Mouse (Mus musculus) heart, embryonic 11.5 days (tissue): ENCODE data around the gene Ppm1h. TPM values are rescaled to one million over a fixed set of nuclear protein-coding genes. Genes with fewer than 3 reads are reported as not detected.

Experiments used
- ATAC-seq: fragments of 200-750 bp; cut with Nextera tagmentation; replicated peaks from 2 replicates; pipeline ENCODE4 v1.8.0; 2017; ENCODE audit warnings: moderate library complexity; ENCODE audit not compliant: insufficient number of reproducible peaks, low FRiP score, low TSS enrichment
- H3K27ac ChIP-seq: fragments of 300-500 bp; sonication (generic); 2 replicates; pipeline ENCODE4 v1.5.1; 2014; ENCODE audit warnings: mild to moderate bottlenecking, low read depth, low read length
- H3K27me3 ChIP-seq: fragments of 300-500 bp; sonication (generic); 2 replicates; pipeline ENCODE4 v1.6.1; 2014; ENCODE audit warnings: mild to moderate bottlenecking, low read length, mixed read lengths; ENCODE audit not compliant: control insufficient read depth, insufficient read depth
- H3K36me3 ChIP-seq: fragments of 300-500 bp; sonication (generic); 2 replicates; pipeline ENCODE4 v1.6.1; 2014; ENCODE audit warnings: mild to moderate bottlenecking, low read length, moderate library complexity, mixed read lengths; ENCODE audit not compliant: control insufficient read depth, insufficient read depth
- H3K4me1 ChIP-seq: fragments of 300-500 bp; sonication (generic); 2 replicates; pipeline ENCODE4 v1.6.1; 2014; ENCODE audit warnings: low read length; ENCODE audit not compliant: control insufficient read depth, insufficient read depth
- H3K4me2 ChIP-seq: fragments of 300-500 bp; sonication (generic); 2 replicates; pipeline ENCODE4 v1.6.1; 2014; ENCODE audit warnings: mild to moderate bottlenecking, moderate library complexity
- H3K4me3 ChIP-seq: fragments of 300-500 bp; sonication (generic); 2 replicates; pipeline ENCODE4 v1.5.1; 2014; ENCODE audit warnings: low read depth, low read length
- H3K9ac ChIP-seq: fragments of 300-500 bp; sonication (generic); 2 replicates; pipeline ENCODE4 v1.6.1; 2014; ENCODE audit warnings: mild to moderate bottlenecking, low read depth, low read length, moderate library complexity
- H3K9me3 ChIP-seq: fragments of 300-500 bp; sonication (generic); replicated peaks from 2 replicates; pipeline ENCODE4 v1.6.1; 2016; ENCODE audit warnings: low read length; ENCODE audit not compliant: control insufficient read depth
- WGBS: fragments of 180-500 bp; shearing (Covaris S2); extraction: QIAGEN DNeasy Blood & Tissue Kit; methylation state at CpG from one replicate; pipeline ENCODE4 v1.1.7; 2014; ENCODE audit not compliant: insufficient replicate concordance; 5-methylcytosine and 5-hydroxymethylcytosine counted together
- polyA plus RNA-seq: library from polyadenylated mRNA; unstranded; fragments of >200 nt; fragmentation: Nextera tagmentation; extraction: Ambion mirVana; gene quantifications from 2 replicates; pipeline ENCODE4 v1.2.1, GENCODE M21; 2014

Gene Ppm1h
- polyA plus RNA-seq, 1 experiment from 2014 or later: 3.9 TPM

DNA sequence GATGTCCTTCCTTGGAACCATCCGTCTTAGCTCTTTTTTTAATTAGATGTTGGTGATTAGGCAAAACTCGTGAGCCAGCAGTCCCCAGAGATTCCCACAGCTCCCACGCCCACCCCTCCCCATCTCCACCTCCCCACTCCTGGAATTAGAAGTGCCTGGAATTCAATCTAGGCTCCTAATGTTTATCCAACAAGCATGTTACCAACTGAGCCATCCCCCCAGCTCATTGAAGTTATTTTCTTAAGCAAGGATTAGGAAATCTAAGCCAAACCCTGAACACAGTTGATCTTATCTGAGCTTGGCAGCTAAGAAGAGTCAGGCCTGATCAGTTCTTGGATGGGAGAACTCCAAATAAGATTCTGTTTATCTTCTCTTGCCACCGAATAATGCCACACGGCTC lies 92.4 kb downstream of the Ppm1h start:
- no peak overlapping the region for H3K9ac ChIP-seq
- WGBS: 45% methylated on average over 5 of the region's 5 CpGs
- H3K4me3 ChIP-seq: no peak overlapping the region
- H3K4me1 ChIP-seq: peaks cover 26% of the 10 kb centered on the region
- H3K27me3 ChIP-seq: no peaks in the 10 kb centered on the region; the same call in 1 of the 2 replicates
- H3K4me2 ChIP-seq: no peak overlapping the region
- ATAC-seq: no peak
- H3K27ac ChIP-seq: no peak overlapping the region
- H3K9me3 ChIP-seq: 0 out of 2 replicates have a peak, but pooled peaks cover 2% of the 10 kb centered on the region
- H3K36me3 ChIP-seq: no peaks in the 10 kb centered on the region

DNA sequence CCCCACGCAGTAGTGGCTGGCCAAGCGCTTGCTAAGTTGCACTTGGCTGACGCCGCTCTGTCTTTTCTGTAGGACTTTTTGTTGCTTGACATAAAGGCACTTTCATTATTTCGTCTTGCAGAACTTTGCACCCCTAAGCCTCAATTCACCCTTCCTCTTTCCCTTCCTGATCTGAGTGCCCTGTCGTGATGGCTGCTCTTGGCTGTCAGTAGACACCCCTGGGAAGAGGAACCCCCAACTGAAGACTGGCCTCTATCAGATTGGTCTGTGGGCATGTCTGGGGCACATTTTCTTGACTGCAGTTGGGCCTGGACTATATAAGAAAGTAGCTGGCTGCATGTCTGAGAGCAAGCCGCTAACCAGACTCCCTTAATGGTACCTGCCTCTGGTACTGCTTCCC lies 95.6 kb downstream of the Ppm1h start:
- H3K27me3 ChIP-seq: no peaks in the 10 kb centered on the region
- no peak overlapping the region for H3K9ac ChIP-seq
- no peak overlapping the region for H3K27ac ChIP-seq
- peaks cover 14% of the 10 kb centered on the region for H3K4me1 ChIP-seq
- no peak overlapping the region for H3K4me2 ChIP-seq
- H3K4me3 ChIP-seq: no peak overlapping the region
- ATAC-seq: no peak
- H3K36me3 ChIP-seq: no peaks in the 10 kb centered on the region
- WGBS: 85% methylated on average over 7 of the region's 7 CpGs
- 0 out of 2 replicates have a peak, but pooled peaks cover 2% of the 10 kb centered on the region for H3K9me3 ChIP-seq

DNA sequence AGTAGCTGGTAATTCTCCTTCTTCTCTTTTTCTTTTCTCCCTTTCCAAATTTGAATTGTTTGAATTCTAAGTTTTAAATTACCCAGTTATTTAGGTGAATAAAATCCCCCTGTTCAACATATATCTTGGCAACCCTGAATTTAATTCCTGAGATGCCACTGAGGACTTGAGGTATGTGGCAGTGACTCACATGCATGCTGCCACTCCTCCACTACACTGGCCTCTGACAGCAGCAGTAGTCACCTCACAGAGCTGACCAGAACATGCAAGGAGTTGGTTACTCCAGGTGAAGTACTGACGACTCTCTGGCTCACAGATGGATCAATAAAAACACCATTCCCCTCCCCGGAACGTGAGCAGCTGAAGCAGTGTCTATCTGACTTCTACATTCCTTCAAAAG lies 98.9 kb downstream of the Ppm1h start:
- Histone ChIP-seq H3K36me3 (no peaks in the 10 kb centered on the region), H3K9ac (no peak overlapping the region), H3K27me3 (no peaks in the 10 kb centered on the region), H3K4me2 (no peak overlapping the region), H3K4me3 (no peak overlapping the region), H3K4me1 (0 out of 2 replicates have a peak, but pooled peaks cover 3% of the 10 kb centered on the region), H3K27ac (no peak overlapping the region), H3K9me3 (0 out of 2 replicates have a peak, but pooled peaks cover 2% of the 10 kb centered on the region)
- no peak for ATAC-seq
- 61% methylated on average over 3 of the region's 3 CpGs for WGBS

DNA sequence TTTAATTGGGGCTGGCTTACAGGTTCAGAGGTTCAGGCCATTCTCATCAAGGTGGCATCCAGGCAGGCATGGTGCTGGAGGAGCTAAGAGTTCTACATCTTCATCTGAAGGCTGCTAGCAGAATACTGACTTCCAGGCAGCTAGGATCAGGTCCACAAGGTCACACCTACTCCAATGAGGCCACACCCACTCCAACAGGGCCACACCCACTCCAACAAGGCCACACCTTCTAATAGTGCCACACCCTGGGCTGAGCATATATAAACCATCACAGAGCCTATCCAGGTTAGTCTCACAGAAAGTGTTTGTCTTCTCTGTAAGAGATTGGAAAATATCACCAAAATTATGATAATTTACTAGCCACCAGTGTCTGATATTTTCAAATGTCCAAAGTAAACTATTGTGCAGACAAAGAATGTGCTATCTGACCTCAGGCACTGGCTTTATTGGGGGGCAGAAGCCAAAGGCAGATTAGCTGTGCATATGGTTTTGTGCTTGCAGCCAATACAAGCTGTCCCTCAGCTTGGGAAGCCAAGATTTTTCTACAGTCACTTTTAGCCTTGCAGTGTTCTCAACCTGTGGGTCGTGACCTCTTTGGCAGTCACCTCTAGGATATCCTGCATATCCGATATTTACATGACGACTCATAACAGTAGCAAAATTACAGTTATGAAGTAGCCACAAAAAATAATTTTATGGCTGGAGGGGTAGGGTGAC lies 99.5 kb downstream of the Ppm1h start:
- Histone ChIP-seq H3K4me3 (no peak overlapping the region), H3K27ac (no peak overlapping the region), H3K27me3 (no peaks in the 10 kb centered on the region), H3K9ac (no peak overlapping the region), H3K9me3 (no peaks in the 10 kb centered on the region), H3K36me3 (no peaks in the 10 kb centered on the region), H3K4me1 (peaks cover 6% of the 10 kb centered on the region; the same call in 1 of the 2 replicates), H3K4me2 (no peak overlapping the region)
- 84% methylated on average over 3 of the region's 3 CpGs for WGBS
- ATAC-seq: no peak

DNA sequence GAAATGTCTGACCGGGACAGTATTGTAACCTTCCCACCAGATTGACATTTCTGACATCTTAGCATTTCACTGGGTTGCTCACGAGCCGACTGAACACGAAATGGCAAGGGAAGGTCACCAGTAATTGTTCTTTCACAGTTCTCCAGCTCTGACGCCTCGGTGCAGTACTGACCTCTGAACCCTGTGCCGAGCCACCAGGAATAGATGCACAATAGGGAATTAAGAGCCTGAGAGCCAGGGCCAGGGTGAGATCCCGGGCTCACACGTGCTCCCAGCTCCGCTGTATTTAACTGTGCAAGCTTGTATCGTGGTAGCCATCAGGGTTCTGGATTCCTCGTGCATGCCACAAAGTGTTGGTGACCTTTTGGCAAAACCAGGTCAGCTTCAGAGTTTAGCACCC lies 100.8 kb downstream of the Ppm1h start:
- ATAC-seq: no peak

DNA sequence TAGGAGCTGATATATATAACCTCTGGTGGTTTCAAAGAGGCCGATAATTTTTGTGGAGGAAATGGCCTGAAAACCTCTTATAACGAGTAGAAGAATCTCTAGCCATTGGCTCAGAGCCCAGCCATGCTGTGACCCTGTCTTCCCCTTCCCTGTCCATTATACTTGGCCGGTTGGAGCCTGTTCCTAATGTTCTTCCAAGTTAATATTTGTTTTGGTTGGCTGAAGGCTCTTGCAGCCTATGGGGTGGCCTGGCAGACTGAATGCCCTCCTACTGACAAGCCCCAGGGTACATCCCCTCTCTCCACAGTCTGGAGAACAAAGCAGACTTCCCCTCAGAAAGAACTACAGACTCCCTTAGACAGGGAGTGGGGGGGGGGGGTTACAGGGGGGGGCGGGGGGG lies 104.2 kb downstream of the Ppm1h start:
- Histone ChIP-seq H3K4me3 (no peak overlapping the region), H3K27ac (peak overlapping the region; percentile 12; the same call in 1 of the 2 replicates), H3K9me3 (no peaks in the 10 kb centered on the region), H3K4me2 (no peak overlapping the region), H3K36me3 (no peaks in the 10 kb centered on the region), H3K4me1 (peaks cover 6% of the 10 kb centered on the region; the same call in 1 of the 2 replicates), H3K27me3 (no peaks in the 10 kb centered on the region), H3K9ac (no peak overlapping the region)
- ATAC-seq: peak; percentile 69; the same call in 1 of the 2 replicates
- WGBS: 23% methylated on average over 4 of the region's 4 CpGs

More for the DNA sequence above, 100.8 kb downstream of the Ppm1h start:
- Histone ChIP-seq H3K9me3 (no peaks in the 10 kb centered on the region), H3K27me3 (no peaks in the 10 kb centered on the region), H3K4me3 (no peak overlapping the region), H3K36me3 (no peaks in the 10 kb centered on the region), H3K4me2 (no peak overlapping the region), H3K27ac (no peak overlapping the region), H3K9ac (no peak overlapping the region), H3K4me1 (peaks cover 6% of the 10 kb centered on the region; the same call in 1 of the 2 replicates)
- 44% methylated on average over 12 of the region's 12 CpGs for WGBS

DNA sequence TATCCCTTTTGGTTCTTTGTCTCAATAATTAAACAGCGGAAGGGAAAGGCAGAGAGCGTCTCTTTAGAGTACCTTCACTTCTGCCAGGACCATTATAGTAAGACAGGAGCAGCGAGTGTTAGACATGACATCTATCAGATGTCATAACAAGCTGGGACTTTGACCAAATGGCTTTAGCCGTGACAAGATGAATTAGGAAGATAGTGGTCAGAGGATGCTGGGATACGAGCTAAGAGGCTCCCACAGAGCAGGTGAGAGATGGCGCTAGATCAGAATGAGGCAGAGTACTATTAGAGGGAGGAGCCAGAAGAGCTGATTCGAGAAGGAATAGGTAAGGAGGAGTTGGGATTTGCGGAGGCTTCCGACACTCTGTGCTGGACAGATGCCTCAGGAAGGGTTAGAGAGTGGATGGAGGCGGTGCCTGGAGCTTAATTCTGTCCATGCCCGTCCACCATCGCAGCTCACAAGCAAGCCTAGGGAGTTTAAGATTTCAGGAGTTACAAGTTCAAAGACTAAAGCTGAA lies 111.1 kb downstream of the Ppm1h start:
- Histone ChIP-seq H3K4me3 (no peak overlapping the region), H3K4me2 (peak overlapping the region; percentile 14; the same call in 1 of the 2 replicates), H3K9ac (no peak overlapping the region), H3K4me1 (no peaks in the 10 kb centered on the region; the same call in 1 of the 2 replicates), H3K27ac (no peak overlapping the region), H3K36me3 (no peaks in the 10 kb centered on the region), H3K9me3 (no peaks in the 10 kb centered on the region), H3K27me3 (no peaks in the 10 kb centered on the region)
- no peak for ATAC-seq
- 32% methylated on average over 12 of the region's 12 CpGs for WGBS

DNA sequence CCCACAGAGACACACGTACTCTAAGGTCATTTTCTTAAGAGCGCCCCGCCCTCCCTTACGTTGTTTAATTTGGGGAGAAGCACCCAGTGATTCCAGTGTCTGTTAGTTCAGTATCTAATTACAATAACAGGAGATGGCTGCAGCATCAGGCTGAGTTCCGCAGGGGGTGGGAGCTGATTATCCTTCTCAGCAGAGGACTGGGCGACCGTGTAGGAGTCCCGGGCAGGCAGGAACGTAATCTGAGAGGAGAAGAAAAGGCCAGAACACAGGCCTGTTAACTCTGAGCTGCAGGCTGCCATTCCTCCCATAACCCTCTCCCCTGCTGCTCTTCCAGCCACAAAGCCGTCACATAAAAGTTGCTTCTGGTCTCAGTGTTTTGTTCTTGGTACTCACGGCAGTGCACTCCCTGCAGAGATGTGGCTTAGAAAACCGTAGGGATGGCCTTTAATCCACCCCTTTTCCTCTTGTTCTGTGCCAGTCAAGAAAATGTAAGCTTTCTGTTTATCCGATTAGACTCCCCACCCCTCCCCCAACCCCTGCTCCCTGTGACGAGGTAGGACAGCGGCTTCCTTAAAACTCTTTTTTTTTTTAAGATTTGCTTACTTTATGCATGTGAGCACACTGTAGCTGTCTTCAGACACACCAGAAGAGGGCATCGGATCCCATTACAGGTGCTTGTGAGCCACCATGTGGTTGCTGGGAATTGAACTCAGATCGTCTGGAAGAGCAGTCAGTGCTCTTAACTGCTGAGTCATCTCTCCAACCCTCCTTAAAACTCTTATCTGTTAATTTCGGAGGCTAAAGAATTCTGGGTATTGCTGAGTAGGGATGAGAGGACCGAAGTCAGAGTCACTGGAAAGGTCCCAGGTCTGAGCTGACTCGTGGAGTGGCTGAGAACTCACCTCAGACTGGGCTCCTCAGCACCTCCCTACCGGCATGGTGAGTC lies 113.7 kb downstream of the Ppm1h start:
- Histone ChIP-seq H3K27me3 (no peaks in the 10 kb centered on the region), H3K9me3 (no peaks in the 10 kb centered on the region), H3K4me3 (peak overlapping the region; percentile 29), H3K9ac (peak overlapping the region; percentile 72), H3K4me2 (peak overlapping the region; percentile 72), H3K27ac (no peak overlapping the region), H3K4me1 (no peaks in the 10 kb centered on the region; the same call in 1 of the 2 replicates), H3K36me3 (no peaks in the 10 kb centered on the region)
- ATAC-seq: no peak
- WGBS: 4% methylated on average over 21 of the region's 21 CpGs
